Mouse (Mus musculus) lung, adult 10 weeks (tissue): ENCODE measurements around the gene Gm49392. TPM values are rescaled to one million over a fixed set of nuclear protein-coding genes. Genes with fewer than 3 reads are reported as not detected.

Experiments
- polyA plus RNA-seq: library from polyadenylated mRNA; stranded (reverse); fragments of 350-450 nt; fragmentation: Illumina TruSeq; extraction: RNeasy Lipid Tissue Mini Kit (QIAGEN cat#74804); gene quantifications from one replicate; pipeline ENCODE4 v1.2.3, GENCODE M21; 2014; ENCODE audit warnings: low read depth, low replicate concordance; ENCODE audit not compliant: insufficient read depth

Gm49392 gene
- polyA plus RNA-seq, result 3.8 TPM

DNA sequence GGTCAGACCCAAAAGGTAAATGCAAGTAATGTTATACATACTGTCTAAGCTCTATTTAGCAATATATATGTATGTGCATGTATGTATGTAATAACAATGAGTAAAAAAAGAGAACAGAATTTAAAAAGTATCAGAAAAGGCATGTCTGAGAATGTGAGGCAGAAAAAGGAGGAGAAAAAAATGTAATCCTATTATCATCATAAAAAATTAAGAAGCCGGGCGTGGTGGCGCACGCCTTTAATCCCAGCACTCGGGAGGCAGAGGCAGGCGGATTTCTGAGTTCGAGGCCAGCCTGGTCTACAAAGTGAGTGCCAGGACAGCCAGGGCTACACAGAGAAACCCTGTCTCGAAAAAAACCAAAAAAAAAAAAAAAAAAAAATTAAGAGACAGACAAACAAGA, at the start of gene Gm49392:
TSS of gene Gm49392 (minus strand) at position 101 of the 400 bp plus-strand sequence.

GRCm38 (mm10) chr13:60941884-60942283, 45.2 kb upstream of the Gm49392 start, which contains the start of gene Tpbpa:
TSS of gene Tpbpa (minus strand) at chr13:60941984.

DNA sequence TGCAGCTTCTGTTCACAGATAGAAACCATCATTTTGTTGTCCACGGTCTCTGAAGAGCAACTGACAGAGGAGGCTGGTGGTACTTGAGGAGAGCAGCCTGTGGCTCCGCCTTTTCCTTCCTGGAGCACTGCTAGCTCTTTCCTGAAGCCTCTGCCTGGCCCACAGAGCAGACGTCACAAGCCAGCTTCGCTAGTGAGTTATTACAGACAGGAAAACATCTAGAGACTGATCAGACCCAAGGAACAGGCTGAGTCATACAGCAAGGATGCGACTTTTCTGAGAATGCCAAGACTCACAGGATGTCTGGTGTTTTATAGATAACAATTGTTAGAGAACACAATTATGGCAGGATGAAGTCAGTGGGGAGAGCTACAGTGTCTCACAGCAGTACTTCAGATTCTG, 39.8 kb upstream of the Gm49392 start, which contains the start of the genes Gm49391 and Ctla2a:
TSS of gene Gm49391 (minus strand) at position 72 of the 402 bp plus-strand sequence.
TSS of gene Ctla2a (minus strand) at position 126 of the 402 bp plus-strand sequence.

GRCm38 (mm10) chr13:60935490-60935889, 38.8 kb upstream of the Gm49392 start, which contains the start of gene Gm49393:
TSS of gene Gm49393 (minus strand) at chr13:60935590.

GRCm38 (mm10) chr13:60904780-60905179, 8.1 kb upstream of the Gm49392 start, which contains the start of gene Tpbpb:
TSS of gene Tpbpb (minus strand) at chr13:60904880.

DNA sequence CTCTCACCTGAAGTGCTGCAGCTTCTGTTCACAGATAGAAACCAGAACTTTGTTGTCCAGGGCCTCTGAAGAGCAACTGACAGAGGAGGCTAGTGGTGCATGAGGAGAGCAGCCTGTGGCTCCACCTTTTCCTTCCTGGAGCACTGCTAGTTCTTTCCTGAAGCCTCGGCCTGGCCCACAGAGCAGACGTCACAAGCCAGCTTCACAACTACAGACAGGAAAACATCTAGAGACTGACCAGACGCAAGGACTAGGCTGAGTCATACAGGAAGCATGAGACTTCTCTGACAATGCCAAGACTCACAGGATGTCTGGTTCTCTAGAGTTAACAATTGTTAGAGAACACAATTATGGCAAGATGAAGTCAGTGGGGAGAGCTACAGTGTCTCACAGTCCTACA, 634 bp upstream of the Gm49392 start, which contains the start of gene Ctla2b:
TSS of gene Ctla2b (minus strand) at position 120 of the 400 bp plus-strand sequence.

DNA sequence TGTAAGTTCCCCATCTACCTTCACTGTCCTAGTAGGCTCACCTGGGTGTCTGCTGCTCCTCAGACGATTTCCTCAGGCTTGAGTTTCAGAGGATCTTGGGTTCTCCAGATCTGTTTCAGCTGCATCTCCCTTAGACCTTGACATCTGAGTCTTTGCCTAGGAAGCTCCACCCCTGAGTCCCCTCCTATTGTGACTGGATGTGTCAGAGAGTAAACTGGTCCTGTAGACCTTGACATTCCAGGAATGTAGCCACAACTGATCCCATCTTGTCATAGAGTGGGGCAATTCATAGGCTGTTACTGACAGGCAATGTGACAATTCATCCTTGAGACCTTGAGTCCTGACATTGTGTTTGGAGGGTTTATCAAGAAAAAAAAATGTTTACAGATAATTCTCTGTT, 32.4 kb downstream of the Gm49392 start, which contains the start of gene 4930486L24Rik:
TSS of gene 4930486L24Rik (minus strand) at position 195 of the 400 bp plus-strand sequence.

DNA sequence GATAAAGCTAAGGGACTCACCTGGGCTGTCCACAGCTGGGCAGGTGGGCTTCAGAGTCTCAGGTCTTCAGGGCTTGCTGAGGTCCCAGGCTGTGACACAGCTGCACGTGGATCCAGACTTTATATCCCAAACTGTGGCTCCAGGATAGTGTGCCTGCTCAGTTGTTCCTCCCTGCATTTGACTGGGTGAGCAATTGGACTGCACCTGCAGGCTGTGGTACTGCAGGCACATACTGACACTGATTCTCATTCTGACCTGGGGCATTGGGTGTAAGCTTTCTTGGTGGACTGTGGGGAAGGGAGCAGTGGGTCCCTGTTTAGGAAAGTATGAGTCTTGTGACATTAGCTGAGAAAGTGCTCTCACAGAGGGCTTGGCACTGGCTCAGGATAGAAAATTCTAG, 93.9 kb downstream of the Gm49392 start, which contains the start of gene Ctsll3:
TSS of gene Ctsll3 (minus strand) at position 101 of the 400 bp plus-strand sequence.

Other genes starting within 250 kb of the Gm49392 start
- gene BC051665, start 110.5 kb downstream of the Gm49392 start, polyA plus RNA-seq, result not detected
- gene Ctsll3, start 94.0 kb downstream of the Gm49392 start, polyA plus RNA-seq, result not detected
- gene 4930486L24Rik, start 32.4 kb downstream of the Gm49392 start, polyA plus RNA-seq, result 0.82 TPM
- 30.0 TPM for gene Ctla2b, start 553 bp upstream of the Gm49392 start, polyA plus RNA-seq
- not detected for gene Tpbpb, start 8.0 kb upstream of the Gm49392 start, polyA plus RNA-seq
- not detected for gene Gm49393, start 38.7 kb upstream of the Gm49392 start, polyA plus RNA-seq
- 27.7 TPM for gene Gm49391, start 39.7 kb upstream of the Gm49392 start, polyA plus RNA-seq
- 546 TPM for gene Ctla2a, start 39.7 kb upstream of the Gm49392 start, polyA plus RNA-seq
- gene Tpbpa, start 45.1 kb upstream of the Gm49392 start, polyA plus RNA-seq, result not detected
- not detected for gene Ctsj, start 109.1 kb upstream of the Gm49392 start, polyA plus RNA-seq
- not detected for gene Ctsq, start 143.7 kb upstream of the Gm49392 start, polyA plus RNA-seq